Comparison of ENCODE assay signal across 8 mouse cellular contexts in genomic region chr5:130266651-130267050, GRCm38 (mm10). TPM values are rescaled to one million over a fixed set of nuclear protein-coding genes. Genes with fewer than 3 reads are reported as not detected.
A peak's percentile ranks its signal among the peaks of the same experiment; 100 is the strongest.
DNase-seq lines count a peak whose midpoint lies in the region; ATAC-seq and TF ChIP-seq lines count a peak whose summit lies in the region.

No protein-coding gene starts in this region.

- WGBS in lung, postnatal 0 days: 78% methylated on average over 7 of the region's 7 CpGs

- TF ChIP-seq EP300 in lung, postnatal 0 days (IDR thresholded peaks at IDR 0.05): no peak

- no peak for ATAC-seq in lung, postnatal 0 days

- H3K9me3 ChIP-seq in lung, postnatal 0 days (ENCODE audit: low read length): no peaks in the 10 kb centered on the region

- H3K36me3 ChIP-seq in testis, adult 2 months (ENCODE audit: control insufficient read depth, insufficient read depth, low read length): peaks cover 1% of the 10 kb centered on the region
- peaks cover 6% of the 10 kb centered on the region; the same call in 1 of the 2 replicates for H3K36me3 ChIP-seq in lung, postnatal 0 days (ENCODE audit: insufficient read depth, low read length)

- peak; percentile 25 for DNase-seq in gastrocnemius, postnatal 14 days
- DNase-seq in gastrocnemius, postnatal 25 days: no peak
- no peak for DNase-seq in testis, postnatal 14 days (ENCODE audit: low spot score)
- DNase-seq in cerebellum, postnatal 14 days: peak; percentile 50 to 78
- DNase-seq in lung, postnatal 0 days (ENCODE audit: low spot score): no peak
- DNase-seq in yolk sac, embryonic 10.5 days (ENCODE audit: low spot score): no peak
- no peak for DNase-seq in frontal cortex, postnatal 36 days (ENCODE audit: low spot score in 2 of 2)

- no peak overlapping the region for H3K27ac ChIP-seq in testis, adult 2 months (ENCODE audit: control insufficient read depth, insufficient read depth, low read depth, low read length)
- H3K27ac ChIP-seq in lung, postnatal 0 days (ENCODE audit: low read length): no peak overlapping the region

- no peak overlapping the region for H3K4me2 ChIP-seq in lung, postnatal 0 days (replicated peaks; ENCODE audit: low read depth, low read length)

- no peaks in the 10 kb centered on the region for H3K4me1 ChIP-seq in testis, adult 2 months (ENCODE audit: control insufficient read depth, insufficient read depth, low read length)
- H3K4me1 ChIP-seq in lung, postnatal 0 days (ENCODE audit: insufficient read depth, low read depth, low read length): no peaks in the 10 kb centered on the region

- H3K4me3 ChIP-seq in testis, adult 2 months (ENCODE audit: control insufficient read depth, low read depth, low read length): no peak overlapping the region
- H3K4me3 ChIP-seq in lung, postnatal 0 days (ENCODE audit: low read depth, low read length): no peak overlapping the region

- H3K9ac ChIP-seq in lung, postnatal 0 days (replicated peaks; ENCODE audit: low read depth): no peak overlapping the region

- TF ChIP-seq CTCF in testis, adult 2 months (IDR thresholded peaks at IDR 0.05; ENCODE audit: control insufficient read depth, insufficient read depth, insufficient replicate concordance, low read depth, low read length): peak; percentile 72; the same call in 1 of the 2 replicates
- peak; percentile 62 for TF ChIP-seq CTCF in lung, postnatal 0 days (IDR thresholded peaks at IDR 0.05)

- intact Hi-C loops in gastrocnemius, postnatal 14 days (cut with DNase I; ENCODE audit: low total_unique reads): no loop called here

- H3K27me3 ChIP-seq in testis, adult 2 months (ENCODE audit: control insufficient read depth, insufficient read depth, low read length): no peaks in the 10 kb centered on the region
- no peaks in the 10 kb centered on the region for H3K27me3 ChIP-seq in lung, postnatal 0 days (replicated peaks; ENCODE audit: insufficient read depth, low read length)

- TF ChIP-seq POLR2A in testis, adult 2 months (IDR thresholded peaks at IDR 0.05; ENCODE audit: control insufficient read depth, low read depth, low read length): no peak

RNA-seq across cellular contexts. Expression of gene Tyw1, which starts 11.2 kb away (rescaled TPM):
- total RNA-seq in gastrocnemius, postnatal 14 days (2021): 1 to 10 TPM; 7.8 to 9.1 TPM
- 1 to 10 TPM; 8.7 to 8.8 TPM for total RNA-seq in gastrocnemius, postnatal 25 days (2021)
- polyA plus RNA-seq in testis, adult 2 months (2012; rRNA removed): 8.0 TPM in 2 replicates
- polyA plus RNA-seq in lung, postnatal 0 days (2015; fragmentation: Nextera tagmentation; extraction: Ambion mirVana): 16.1 and 16.5 TPM in 2 replicates

RNA-seq across cellular contexts. Expression of gene Sbds, which starts 11.3 kb away (rescaled TPM):
- total RNA-seq in gastrocnemius, postnatal 14 days (2021): 10 to 100 TPM; 22.6 to 23.4 TPM
- 10 to 100 TPM; 25.5 to 25.6 TPM for total RNA-seq in gastrocnemius, postnatal 25 days (2021)
- 46.1 and 52.2 TPM in 2 replicates for polyA plus RNA-seq in testis, adult 2 months (2012; rRNA removed)
- polyA plus RNA-seq in lung, postnatal 0 days (2015; fragmentation: Nextera tagmentation; extraction: Ambion mirVana): 94.8 and 97.5 TPM in 2 replicates

RNA-seq across cellular contexts. Expression of gene Tmem248, which starts 49.8 kb away (rescaled TPM):
- 10 to 100 TPM; 28.6 to 29.6 TPM for total RNA-seq in gastrocnemius, postnatal 14 days (2021)
- total RNA-seq in gastrocnemius, postnatal 25 days (2021): 10 to 100 TPM; 36.0 to 40.1 TPM
- 76.0 and 82.3 TPM in 2 replicates for polyA plus RNA-seq in testis, adult 2 months (2012; rRNA removed)
- 41.0 and 46.4 TPM in 2 replicates for polyA plus RNA-seq in lung, postnatal 0 days (2015; fragmentation: Nextera tagmentation; extraction: Ambion mirVana)

Comparison
In these comparisons a context has a peak if more than half of its experiments do, and no peak if none do; other contexts are left out.
1. DNase-seq: peak in gastrocnemius, postnatal 14 days (single experiment) and cerebellum, postnatal 14 days (2 of 2); none in gastrocnemius, postnatal 25 days (single experiment), testis, postnatal 14 days (single experiment), lung, postnatal 0 days (single experiment), yolk sac, embryonic 10.5 days (single experiment) and frontal cortex, postnatal 36 days (0 of 2).